Mouse (Mus musculus) ES-Bruce4 (cell line): Measurements from ENCODE around the gene Scrn1.

Experiments
- CTCF ChIP-seq: IDR thresholded peaks from one replicate; pipeline ENCODE4 v1.8.1; 2011; ENCODE audit warnings: low read depth, low read length
- EP300 ChIP-seq: IDR thresholded peaks from 2 replicates; pipeline ENCODE4 v1.6.1; 2011; ENCODE audit warnings: low read depth, low read length; ENCODE audit not compliant: insufficient read depth

GRCm38 (mm10) chr6:54550801-54551323 is 15.4 kb downstream of the Scrn1 start:
- TF ChIP-seq EP300, result no peak
- no peak for TF ChIP-seq CTCF
